5 mouse cellular contexts compared by ENCODE assay signal in genomic region chr13:29023486-29023885, GRCm38 (mm10).
"Had no signal": no experiment of that assay in that cellular context is flagged by ENCODE, and none has a peak within 500 bp of the region (broad histone marks: within the 10 kb centered on the region; RNA-seq: fewer than 3 reads in every experiment).

No protein-coding gene starts in this region.

- DNase-seq: kidney, adult 8-10 months; kidney, postnatal 25 days; lung, embryonic 14.5 days; retina, postnatal 1 day; thymus, postnatal 4 days had no signal
